Comparison of ENCODE assay signal across 31 mouse cellular contexts in genomic region chr16:21399942-21400341, GRCm38 (mm10). TPM values are rescaled to one million over a fixed set of nuclear protein-coding genes. Genes with fewer than 3 reads are reported as not detected.
A peak's percentile ranks its signal among the peaks of the same experiment; 100 is the strongest.
DNase-seq lines count a peak whose midpoint lies in the region; ATAC-seq and TF ChIP-seq lines count a peak whose summit lies in the region.
"Had no signal": no experiment of that assay in that cellular context is flagged by ENCODE, and none has a peak within 500 bp of the region (broad histone marks: within the 10 kb centered on the region; RNA-seq: fewer than 3 reads in every experiment).

No protein-coding gene starts in this region.

- H3K4me3 ChIP-seq in hindbrain, embryonic 10.5 days, result no peak overlapping the region
- no peak overlapping the region for H3K4me3 ChIP-seq in hindbrain, embryonic 12.5 days
- no peak overlapping the region for H3K4me3 ChIP-seq in lung, postnatal 0 days (ENCODE audit: low read depth, low read length)
- no peak overlapping the region for H3K4me3 ChIP-seq in intestine, embryonic 15.5 days (replicated peaks)
- H3K4me3 ChIP-seq: erythroblast, embryonic 14.5 days; forebrain, embryonic 12.5 days; limb, embryonic 10.5 days; limb, embryonic 15.5 days; liver, embryonic 15.5 days; midbrain, embryonic 12.5 days had no signal

- peaks cover 64% of the 10 kb centered on the region for H3K4me1 ChIP-seq in hindbrain, embryonic 10.5 days (replicated peaks)
- peaks cover 46% of the 10 kb centered on the region for H3K4me1 ChIP-seq in hindbrain, embryonic 12.5 days
- H3K4me1 ChIP-seq in lung, postnatal 0 days (ENCODE audit: insufficient read depth, low read depth, low read length), result 0 out of 2 replicates have a peak, but pooled peaks cover 3% of the 10 kb centered on the region
- peaks cover 19% of the 10 kb centered on the region for H3K4me1 ChIP-seq in intestine, embryonic 15.5 days (replicated peaks)

- TF ChIP-seq EP300 in lung, postnatal 0 days (IDR thresholded peaks at IDR 0.05), result no peak

- peak overlapping the region; percentile 45; the same call in 1 of the 2 replicates for H3K27ac ChIP-seq in hindbrain, embryonic 10.5 days
- no peak overlapping the region for H3K27ac ChIP-seq in hindbrain, embryonic 12.5 days
- no peak overlapping the region for H3K27ac ChIP-seq in lung, postnatal 0 days (ENCODE audit: low read length)
- H3K27ac ChIP-seq in intestine, embryonic 15.5 days, result no peak overlapping the region
- H3K27ac ChIP-seq: forebrain, embryonic 12.5 days; hindbrain, postnatal 0 days; kidney, postnatal 0 days; limb, embryonic 15.5 days; liver, embryonic 15.5 days; stomach, postnatal 0 days had no signal

- no peaks in the 10 kb centered on the region for H3K36me3 ChIP-seq in hindbrain, embryonic 10.5 days
- no peaks in the 10 kb centered on the region for H3K36me3 ChIP-seq in hindbrain, embryonic 12.5 days
- no peaks in the 10 kb centered on the region for H3K36me3 ChIP-seq in lung, postnatal 0 days (ENCODE audit: insufficient read depth, low read length)
- H3K36me3 ChIP-seq in intestine, embryonic 15.5 days, result no peaks in the 10 kb centered on the region
- H3K36me3 ChIP-seq: forebrain, embryonic 12.5 days; limb, embryonic 10.5 days; limb, embryonic 15.5 days; liver, embryonic 15.5 days; midbrain, embryonic 12.5 days had no signal

- WGBS in hindbrain, embryonic 10.5 days, result 75% methylated on average over 4 of the region's 4 CpGs
- WGBS in hindbrain, embryonic 12.5 days, result 76% methylated on average over 4 of the region's 4 CpGs
- WGBS in lung, postnatal 0 days, result 67% methylated on average over 4 of the region's 4 CpGs
- 76% methylated on average over 4 of the region's 4 CpGs for WGBS in intestine, embryonic 15.5 days

- H3K9ac ChIP-seq in hindbrain, embryonic 12.5 days, result no peak overlapping the region
- no peak overlapping the region for H3K9ac ChIP-seq in lung, postnatal 0 days (replicated peaks; ENCODE audit: low read depth)
- H3K9ac ChIP-seq in intestine, embryonic 15.5 days, result no peak overlapping the region
- H3K9ac ChIP-seq: forebrain, embryonic 12.5 days; limb, embryonic 15.5 days; liver, embryonic 15.5 days; midbrain, embryonic 12.5 days had no signal

- TF ChIP-seq CTCF in lung, postnatal 0 days (IDR thresholded peaks at IDR 0.05), result no peak

- ATAC-seq in hindbrain, embryonic 12.5 days (ENCODE audit: low FRiP score), result no peak
- no peak; the same call in 1 of the 2 replicates for ATAC-seq in lung, postnatal 0 days
- peak; percentile 93 for ATAC-seq in megakaryocyte, adult 5-6 weeks (ENCODE audit: poor library complexity, severe bottlenecking)
- no peak for ATAC-seq in activated CD4-positive, CD25-positive, alpha-beta regulatory T cell, adult 4 months
- no peak for ATAC-seq in intestine, embryonic 15.5 days
- ATAC-seq: hindbrain, postnatal 0 days; intestine, embryonic 16.5 days had no signal

- no peak overlapping the region for H3K4me2 ChIP-seq in hindbrain, embryonic 12.5 days (replicated peaks)
- no peak overlapping the region for H3K4me2 ChIP-seq in lung, postnatal 0 days (replicated peaks; ENCODE audit: low read depth, low read length)
- H3K4me2 ChIP-seq in intestine, embryonic 15.5 days (replicated peaks), result no peak overlapping the region
- H3K4me2 ChIP-seq: forebrain, embryonic 12.5 days; heart, embryonic 11.5 days; limb, embryonic 15.5 days; liver, embryonic 15.5 days; midbrain, embryonic 12.5 days had no signal

- DNase-seq in hindbrain, embryonic 10.5 days (ENCODE audit: low spot score), result no peak
- DNase-seq in lung, postnatal 0 days (ENCODE audit: low spot score), result peak; percentile 45
- DNase-seq in lung, postnatal 25 days (ENCODE audit: low spot score), result no peak
- peak; percentile 31 for DNase-seq in NIH3T3 (ENCODE audit: low read depth)
- DNase-seq: adrenal gland, postnatal 14 days; B cell, adult 2 months; cerebellum, adult 11-12 months; cerebellum, adult 9-11 months; gastrocnemius, postnatal 14 days; heart, adult 18-20 months; heart, postnatal 36 days; kidney, adult 8-10 months; kidney, postnatal 4 days; spleen, adult 18-20 months; thymus, adult 18-20 months; thymus, postnatal 36 days had no signal

- no peaks in the 10 kb centered on the region for H3K9me3 ChIP-seq in hindbrain, embryonic 10.5 days
- H3K9me3 ChIP-seq in hindbrain, embryonic 12.5 days (replicated peaks), result no peaks in the 10 kb centered on the region
- no peaks in the 10 kb centered on the region for H3K9me3 ChIP-seq in lung, postnatal 0 days (ENCODE audit: low read length)
- no peaks in the 10 kb centered on the region for H3K9me3 ChIP-seq in intestine, embryonic 15.5 days
- H3K9me3 ChIP-seq: forebrain, embryonic 12.5 days; limb, embryonic 10.5 days; limb, embryonic 15.5 days; liver, embryonic 15.5 days; midbrain, embryonic 12.5 days had no signal

- H3K27me3 ChIP-seq in hindbrain, embryonic 10.5 days (ENCODE audit: insufficient read depth, poor library complexity, severe bottlenecking), result peaks cover 7% of the 10 kb centered on the region
- no peaks in the 10 kb centered on the region; the same call in 1 of the 2 replicates for H3K27me3 ChIP-seq in hindbrain, embryonic 12.5 days
- H3K27me3 ChIP-seq in lung, postnatal 0 days (replicated peaks; ENCODE audit: insufficient read depth, low read length), result no peaks in the 10 kb centered on the region; the same call in 1 of the 2 replicates
- no peaks in the 10 kb centered on the region for H3K27me3 ChIP-seq in intestine, embryonic 15.5 days (replicated peaks)
- H3K27me3 ChIP-seq: limb, embryonic 15.5 days; midbrain, embryonic 12.5 days had no signal

RNA-seq across cellular contexts. Expression of gene Vps8, which starts 23.0 kb away (rescaled TPM):
- polyA plus RNA-seq in hindbrain, embryonic 10.5 days (2016; fragmentation: Nextera tagmentation; extraction: Ambion mirVana), result 23.7 and 23.8 TPM in 2 replicates
- 28.0 and 33.8 TPM in 2 replicates for polyA plus RNA-seq in hindbrain, embryonic 12.5 days (2016; fragmentation: Nextera tagmentation; extraction: Ambion mirVana)
- 9.3 and 9.6 TPM in 2 replicates for polyA plus RNA-seq in lung, postnatal 0 days (2015; fragmentation: Nextera tagmentation; extraction: Ambion mirVana)
- total RNA-seq in megakaryocyte, adult 5-6 weeks (2015), result 11.1 and 20.9 TPM in 2 replicates
- total RNA-seq in megakaryocyte, adult 5-6 weeks (2017), result 13.1 and 15.9 TPM in 2 replicates
- 10 to 100 TPM; 13.5 to 15.2 TPM for polyA plus RNA-seq in activated CD4-positive, CD25-positive, alpha-beta regulatory T cell, adult 4 months (2017; shearing (Covaris generic))
- 13.9 and 18.4 TPM in 2 replicates for polyA plus RNA-seq in intestine, embryonic 15.5 days (2015; fragmentation: Nextera tagmentation; extraction: Ambion mirVana)

Comparison
In these comparisons a context has a peak if more than half of its experiments do, and no peak if none do; other contexts are left out.
1. DNase-seq: peak in lung, postnatal 0 days (single experiment) and NIH3T3 (single experiment); none in hindbrain, embryonic 10.5 days (single experiment) and lung, postnatal 25 days (single experiment).